Mouse (Mus musculus) C2C12 (cell line): ENCODE measurements around the gene Esyt2.

Experiments
- CEBPB ChIP-seq: IDR thresholded peaks from one replicate; pipeline ENCODE4 v1.6.1; 2011; ENCODE audit warnings: low read depth, mild to moderate bottlenecking, control low read depth, moderate library complexity
- CTCF ChIP-seq: IDR thresholded peaks from one replicate; pipeline ENCODE4 v1.5.1; 2011; ENCODE audit not compliant: control insufficient read depth, insufficient read depth, insufficient read length
- MAX ChIP-seq: IDR thresholded peaks from one replicate; pipeline ENCODE4 v1.6.1; 2011; ENCODE audit warnings: mild to moderate bottlenecking, control low read depth
- USF1 ChIP-seq: IDR thresholded peaks from one replicate; pipeline ENCODE4 v1.6.1; 2011; ENCODE audit warnings: low read depth, mild to moderate bottlenecking, control low read depth, moderate library complexity

GRCm38 (mm10) chr12:116313816-116314215, 32.8 kb downstream of the Esyt2 start:
- TF ChIP-seq CTCF (no peak), MAX (no peak), USF1 (no peak), CEBPB (no peak)
